ENCODE assay signal across 1 mouse cellular context in genomic region chr6:40893577-40893976, GRCm38 (mm10).
TF ChIP-seq lines count a peak whose summit lies in the region.

No protein-coding gene starts in this region.

TF ChIP-seq in CH12.LX, 34 proteins besides CTCF, POLR2A, EP300 and RAD21:
- TF ChIP-seq IRF4 (IDR thresholded peaks at IDR 0.05; ENCODE audit: low read depth, low read length): no peak
- no peak for TF ChIP-seq MAFK (IDR thresholded peaks at IDR 0.05; ENCODE audit: insufficient replicate concordance, low read length)
- no peak for TF ChIP-seq RCOR1 (conservative IDR thresholded peaks at IDR 0.05; ENCODE audit: low read depth, low read length)
- TF ChIP-seq POLR2AphosphoS2 (IDR thresholded peaks at IDR 0.05; ENCODE audit: low read depth, low read length): no peak
- peak; percentile 53 for TF ChIP-seq SMC3 (IDR thresholded peaks at IDR 0.05; ENCODE audit: low read depth, low read length)
